Mouse (Mus musculus) ES-E14 (cell line): Measurements from ENCODE around the gene Srsf3.

ENCODE experiments used
- CHD2 ChIP-seq: IDR thresholded peaks from 2 replicates; pipeline ENCODE4 v1.6.1; 2014; ENCODE audit warnings: mild to moderate bottlenecking, low read depth, low read length, inconsistent platforms
- HCFC1 ChIP-seq: IDR thresholded peaks from 2 replicates; pipeline ENCODE4 v1.6.1; 2012; ENCODE audit warnings: low read length, inconsistent platforms, borderline replicate concordance; ENCODE audit not compliant: insufficient read depth
- MAFK ChIP-seq: IDR thresholded peaks from 2 replicates; pipeline ENCODE4 v1.6.1; 2014; ENCODE audit warnings: mild to moderate bottlenecking, low read depth, low read length, inconsistent platforms; ENCODE audit not compliant: insufficient read depth
- ZC3H11A ChIP-seq: IDR thresholded peaks from 2 replicates; pipeline ENCODE4 v1.6.1; 2012; ENCODE audit warnings: low read depth, mild to moderate bottlenecking, inconsistent platforms, low read length, borderline replicate concordance
- ZNF384 ChIP-seq: IDR thresholded peaks from 2 replicates; pipeline ENCODE4 v1.6.1; 2012; ENCODE audit warnings: low read depth, low read length, inconsistent platforms

DNA sequence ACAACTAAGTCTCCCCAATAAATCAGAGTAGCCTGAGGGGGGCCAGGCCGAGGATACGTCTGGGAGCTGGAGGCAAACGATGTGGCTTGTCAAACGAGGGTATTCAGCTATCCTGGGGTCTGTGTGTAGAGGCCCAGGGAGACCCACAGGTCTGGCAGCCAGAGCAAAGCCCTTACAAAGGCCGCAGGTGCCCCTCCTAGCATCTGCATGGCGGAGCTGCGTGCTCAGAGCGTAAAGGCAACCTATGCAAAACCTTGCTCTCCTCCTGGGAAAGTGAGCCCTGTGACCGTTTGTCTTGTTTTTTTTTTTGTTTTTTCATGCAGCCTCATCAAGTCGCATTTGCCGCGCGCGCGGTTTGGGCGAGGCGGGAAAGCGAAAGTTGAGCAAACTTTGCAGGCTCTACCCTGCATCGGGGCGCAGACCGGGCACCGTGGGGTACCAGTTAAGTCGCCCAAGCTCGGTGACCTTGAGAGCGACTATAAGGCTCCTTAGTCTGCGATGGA, 606 bp upstream of the Srsf3 start:
- peak; percentile 63; the same call in 1 of the 2 replicates for TF ChIP-seq ZNF384
- no peak for TF ChIP-seq MAFK
- TF ChIP-seq CHD2 = no peak
- no peak for TF ChIP-seq ZC3H11A
- no peak for TF ChIP-seq HCFC1
